Mouse (Mus musculus): ENCODE measurements around the gene Cdcp1. TPM values are rescaled to one million over a fixed set of nuclear protein-coding genes. Genes with fewer than 3 reads are reported as not detected.
A peak's percentile ranks its signal among the peaks of the same experiment; 100 is the strongest.

The Cdcp1 gene
- polyA plus RNA-seq, 1 experiment from 2014 or later = 9.7 TPM

DNA sequence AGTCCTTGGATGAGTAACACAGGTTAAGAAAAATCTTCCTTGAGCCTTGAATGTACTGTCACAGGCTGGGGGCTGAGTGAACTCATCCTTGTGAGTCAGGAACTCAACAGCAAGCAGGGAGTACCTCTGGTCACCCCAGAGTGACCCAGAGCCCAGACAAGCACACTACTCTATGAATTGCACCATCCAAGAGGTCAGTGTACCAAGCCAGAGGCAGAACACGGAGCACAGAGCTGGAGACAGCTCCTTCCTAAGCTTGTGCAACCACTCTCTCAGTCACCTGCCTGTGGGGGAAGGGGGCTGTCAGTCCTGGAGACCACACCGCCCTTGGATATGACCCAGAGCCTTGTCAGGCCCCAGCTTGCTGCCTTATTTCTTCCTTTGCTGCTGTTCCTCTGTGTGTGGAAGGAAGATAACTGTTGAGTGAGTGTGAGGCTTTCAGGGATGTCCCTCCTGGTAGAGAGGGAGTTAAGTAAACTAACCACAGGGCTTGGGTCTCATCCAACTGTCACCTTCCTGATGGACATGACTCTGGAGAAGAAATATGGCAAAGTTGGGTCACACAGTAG, 9.1 kb upstream of the Cdcp1 start:
- WGBS = 71% methylated on average over 2 of the region's 2 CpGs
- H3K27me3 ChIP-seq (ENCODE audit: insufficient read depth, low read length) = no peaks in the 10 kb centered on the region
- H3K36me3 ChIP-seq (ENCODE audit: insufficient read depth, low read length) = no peaks in the 10 kb centered on the region
- ATAC-seq (ENCODE audit: low FRiP score, low TSS enrichment) = peak; percentile 23; the same call in 1 of the 2 replicates
- no peak overlapping the region for H3K4me3 ChIP-seq (ENCODE audit: low read length)
- no peak overlapping the region for H3K9ac ChIP-seq (replicated peaks; ENCODE audit: low read length)
- H3K9me3 ChIP-seq (ENCODE audit: low read length) = no peaks in the 10 kb centered on the region
- H3K4me1 ChIP-seq (ENCODE audit: insufficient read depth, low read length) = no peaks in the 10 kb centered on the region
- no peak overlapping the region for H3K27ac ChIP-seq (ENCODE audit: low read length)
- no peak overlapping the region for H3K4me2 ChIP-seq (replicated peaks; ENCODE audit: low read depth, low read length)

DNA sequence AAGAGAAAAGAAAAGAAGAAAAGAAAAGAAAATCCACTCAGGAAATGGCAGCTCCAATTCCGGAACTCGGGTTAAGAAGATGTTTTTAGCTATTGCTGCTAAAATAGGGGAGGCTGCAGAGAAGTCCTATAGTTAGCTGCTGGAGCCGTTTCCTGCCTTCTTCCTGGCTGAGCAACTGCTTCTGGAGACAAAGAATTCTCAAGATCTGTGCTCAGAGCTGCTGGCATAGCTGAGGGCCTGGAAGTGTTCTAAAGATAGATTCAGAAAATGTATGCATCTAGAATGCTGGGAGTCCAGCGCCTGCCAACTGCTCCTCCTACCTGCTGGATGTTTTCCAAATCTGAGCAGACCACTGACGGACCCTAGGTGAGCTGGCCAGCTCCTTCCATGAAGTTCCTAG, 4.0 kb upstream of the Cdcp1 start:
- no peaks in the 10 kb centered on the region; the same call in 1 of the 2 replicates for H3K4me1 ChIP-seq (ENCODE audit: insufficient read depth, low read length)
- H3K9ac ChIP-seq (replicated peaks; ENCODE audit: low read length) = no peak overlapping the region
- 50% methylated on average over 5 of the region's 5 CpGs for WGBS
- no peak for ATAC-seq (ENCODE audit: low FRiP score, low TSS enrichment)
- H3K4me2 ChIP-seq (replicated peaks; ENCODE audit: low read depth, low read length) = no peak overlapping the region
- H3K36me3 ChIP-seq (ENCODE audit: insufficient read depth, low read length) = no peaks in the 10 kb centered on the region
- H3K9me3 ChIP-seq (ENCODE audit: low read length) = no peaks in the 10 kb centered on the region
- H3K27me3 ChIP-seq (ENCODE audit: insufficient read depth, low read length) = 0 out of 2 replicates have a peak, but pooled peaks cover 12% of the 10 kb centered on the region
- H3K27ac ChIP-seq (ENCODE audit: low read length) = 0 out of 2 replicates have a peak overlapping the region, but pooled peaks have one; percentile 31
- H3K4me3 ChIP-seq (ENCODE audit: low read length) = no peak overlapping the region

DNA sequence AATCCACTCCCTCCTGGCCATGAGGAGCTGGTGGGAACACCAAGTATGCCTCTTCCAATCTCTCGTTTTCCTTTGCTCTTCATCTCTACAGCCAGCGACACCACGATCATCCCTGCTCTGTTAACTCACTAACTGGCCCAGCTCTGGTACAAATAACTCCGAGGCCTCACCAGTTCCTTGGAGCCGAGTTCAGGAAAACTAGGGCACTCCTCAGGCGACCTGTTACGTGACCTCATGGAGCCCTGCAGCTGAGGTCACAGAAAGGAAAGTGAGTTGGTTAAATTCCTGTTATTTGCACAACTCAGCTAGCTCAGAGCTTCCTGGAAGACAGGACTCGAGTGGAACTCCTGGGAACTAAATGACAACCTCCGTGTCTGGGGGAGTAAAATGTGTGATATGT, 2.5 kb downstream of the Cdcp1 start:
- H3K4me3 ChIP-seq (ENCODE audit: low read length) = no peak overlapping the region
- 62% methylated on average over 9 of the region's 9 CpGs for WGBS

DNA sequence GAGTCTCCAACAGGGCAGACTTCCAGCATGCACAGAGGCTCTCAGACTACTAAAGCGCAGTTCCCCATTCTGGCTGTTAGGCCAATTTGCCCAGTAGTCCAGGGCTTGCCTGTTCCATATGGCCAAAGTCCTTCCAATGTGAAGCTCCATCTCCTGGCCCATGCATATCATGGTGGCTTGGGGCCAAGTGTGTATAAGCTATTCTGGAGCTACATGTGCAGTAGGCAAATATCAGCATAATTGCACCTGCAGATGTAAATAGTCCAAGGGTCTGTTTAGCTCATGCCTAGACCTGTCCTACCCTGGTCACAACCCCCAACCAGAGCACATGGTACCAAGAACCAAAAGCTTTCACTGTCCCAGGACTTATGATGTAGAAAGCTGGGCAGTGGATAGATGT, 7.9 kb downstream of the Cdcp1 start:
- no peaks in the 10 kb centered on the region for H3K9me3 ChIP-seq (ENCODE audit: low read length)
- no peaks in the 10 kb centered on the region for H3K36me3 ChIP-seq (ENCODE audit: insufficient read depth, low read length)
- H3K4me2 ChIP-seq (replicated peaks; ENCODE audit: low read depth, low read length) = no peak overlapping the region
- ATAC-seq (ENCODE audit: low FRiP score, low TSS enrichment) = no peak
- H3K27me3 ChIP-seq (ENCODE audit: insufficient read depth, low read length) = no peaks in the 10 kb centered on the region
- WGBS = 100% methylated on average over 1 of the region's 1 CpGs
- no peaks in the 10 kb centered on the region for H3K4me1 ChIP-seq (ENCODE audit: insufficient read depth, low read length)
- H3K4me3 ChIP-seq (ENCODE audit: low read length) = no peak overlapping the region
- no peak overlapping the region for H3K27ac ChIP-seq (ENCODE audit: low read length)
- no peak overlapping the region for H3K9ac ChIP-seq (replicated peaks; ENCODE audit: low read length)

More for the DNA sequence above, 2.5 kb downstream of the Cdcp1 start:
- H3K27me3 ChIP-seq (ENCODE audit: insufficient read depth, low read length) = 0 out of 2 replicates have a peak, but pooled peaks cover 12% of the 10 kb centered on the region
- ATAC-seq (ENCODE audit: low FRiP score, low TSS enrichment) = no peak
- no peaks in the 10 kb centered on the region for H3K9me3 ChIP-seq (ENCODE audit: low read length)
- H3K36me3 ChIP-seq (ENCODE audit: insufficient read depth, low read length) = no peaks in the 10 kb centered on the region
- H3K27ac ChIP-seq (ENCODE audit: low read length) = no peak overlapping the region
- no peak overlapping the region for H3K9ac ChIP-seq (replicated peaks; ENCODE audit: low read length)
- no peak overlapping the region for H3K4me2 ChIP-seq (replicated peaks; ENCODE audit: low read depth, low read length)
- no peaks in the 10 kb centered on the region; the same call in 1 of the 2 replicates for H3K4me1 ChIP-seq (ENCODE audit: insufficient read depth, low read length)

DNA sequence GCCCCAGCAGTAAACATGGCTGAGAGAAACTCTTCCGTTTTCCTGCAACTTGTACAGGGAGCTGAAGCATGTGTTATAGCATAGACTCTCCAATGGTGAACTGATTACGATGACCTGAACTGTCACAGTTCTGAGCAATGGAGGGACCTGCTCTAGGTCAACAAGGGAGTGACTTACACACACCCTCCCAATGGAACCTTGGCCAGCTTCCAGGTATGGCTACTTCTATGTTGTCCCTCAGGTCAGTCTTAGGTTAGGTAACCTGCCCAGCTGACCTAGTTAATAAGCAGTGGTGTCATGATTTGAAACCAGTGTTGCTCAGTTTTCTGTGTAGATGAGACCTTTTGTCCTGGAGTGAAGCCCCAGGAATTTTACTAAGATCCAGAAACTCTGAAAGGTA, 8.9 kb downstream of the Cdcp1 start:
- Histone ChIP-seq H3K27me3 (ENCODE audit: insufficient read depth, low read length) (no peaks in the 10 kb centered on the region), H3K9me3 (ENCODE audit: low read length) (no peaks in the 10 kb centered on the region), H3K36me3 (ENCODE audit: insufficient read depth, low read length) (no peaks in the 10 kb centered on the region), H3K27ac (ENCODE audit: low read length) (no peak overlapping the region), H3K4me3 (ENCODE audit: low read length) (no peak overlapping the region), H3K4me1 (ENCODE audit: insufficient read depth, low read length) (no peaks in the 10 kb centered on the region), H3K9ac (replicated peaks; ENCODE audit: low read length) (no peak overlapping the region), H3K4me2 (replicated peaks; ENCODE audit: low read depth, low read length) (no peak overlapping the region)
- WGBS = 69% methylated on average over 2 of the region's 2 CpGs
- ATAC-seq (ENCODE audit: low FRiP score, low TSS enrichment) = no peak

DNA sequence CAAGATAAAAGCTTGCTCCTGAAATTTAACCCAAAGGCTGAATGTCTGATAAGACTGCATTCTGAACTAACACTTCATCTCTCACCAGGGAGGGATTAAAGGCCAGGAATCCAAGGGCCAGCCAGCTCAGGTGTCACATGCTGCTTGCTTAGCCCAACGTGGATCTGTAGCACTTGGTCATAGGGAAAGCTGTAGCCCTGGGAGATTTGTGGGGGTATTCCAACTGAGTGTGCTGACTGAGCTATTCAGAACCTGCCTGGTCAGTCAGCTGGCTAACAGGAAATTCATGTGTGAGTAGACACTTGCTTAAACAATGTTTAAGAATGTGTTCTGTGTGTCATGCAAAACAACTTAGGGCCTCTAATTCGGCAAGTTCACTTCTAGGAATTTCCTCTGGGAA, 9.3 kb downstream of the Cdcp1 start:
- Histone ChIP-seq H3K9me3 (ENCODE audit: low read length) (no peaks in the 10 kb centered on the region), H3K27ac (ENCODE audit: low read length) (no peak overlapping the region), H3K4me1 (ENCODE audit: insufficient read depth, low read length) (no peaks in the 10 kb centered on the region), H3K4me2 (replicated peaks; ENCODE audit: low read depth, low read length) (no peak overlapping the region), H3K9ac (replicated peaks; ENCODE audit: low read length) (no peak overlapping the region), H3K4me3 (ENCODE audit: low read length) (no peak overlapping the region), H3K27me3 (ENCODE audit: insufficient read depth, low read length) (no peaks in the 10 kb centered on the region), H3K36me3 (ENCODE audit: insufficient read depth, low read length) (no peaks in the 10 kb centered on the region)
- ATAC-seq (ENCODE audit: low FRiP score, low TSS enrichment) = no peak
- WGBS = 31% methylated on average over 2 of the region's 2 CpGs

DNA sequence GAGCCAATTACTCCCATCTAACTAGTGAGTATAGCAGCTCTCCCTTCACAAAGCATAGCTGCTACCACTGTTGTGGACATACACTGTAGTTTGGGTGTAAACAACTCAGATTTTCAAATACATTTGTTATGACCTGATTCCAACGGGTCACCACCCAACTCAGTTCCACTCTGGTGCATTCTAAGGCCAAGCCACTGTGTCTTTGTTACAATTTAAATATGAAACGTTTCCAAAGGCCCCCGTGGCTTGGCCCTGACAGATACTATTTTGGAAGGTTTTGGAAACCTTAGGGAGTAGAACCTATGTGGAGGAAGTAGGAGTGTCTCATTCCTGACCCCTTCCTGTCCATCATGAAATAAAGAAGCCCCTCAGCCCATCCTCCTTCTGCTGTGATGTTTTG, 15.7 kb downstream of the Cdcp1 start:
- no peak overlapping the region for H3K4me3 ChIP-seq (ENCODE audit: low read length)
- no peak overlapping the region for H3K4me2 ChIP-seq (replicated peaks; ENCODE audit: low read depth, low read length)
- H3K9ac ChIP-seq (replicated peaks; ENCODE audit: low read length) = no peak overlapping the region
- 53% methylated on average over 3 of the region's 3 CpGs for WGBS
- no peaks in the 10 kb centered on the region for H3K27me3 ChIP-seq (ENCODE audit: insufficient read depth, low read length)
- no peaks in the 10 kb centered on the region for H3K4me1 ChIP-seq (ENCODE audit: insufficient read depth, low read length)
- H3K27ac ChIP-seq (ENCODE audit: low read length) = no peak overlapping the region
- peaks cover 4% of the 10 kb centered on the region; the same call in 1 of the 2 replicates for H3K9me3 ChIP-seq (ENCODE audit: low read length)
- no peaks in the 10 kb centered on the region for H3K36me3 ChIP-seq (ENCODE audit: insufficient read depth, low read length)
- no peak for ATAC-seq (ENCODE audit: low FRiP score, low TSS enrichment)

DNA sequence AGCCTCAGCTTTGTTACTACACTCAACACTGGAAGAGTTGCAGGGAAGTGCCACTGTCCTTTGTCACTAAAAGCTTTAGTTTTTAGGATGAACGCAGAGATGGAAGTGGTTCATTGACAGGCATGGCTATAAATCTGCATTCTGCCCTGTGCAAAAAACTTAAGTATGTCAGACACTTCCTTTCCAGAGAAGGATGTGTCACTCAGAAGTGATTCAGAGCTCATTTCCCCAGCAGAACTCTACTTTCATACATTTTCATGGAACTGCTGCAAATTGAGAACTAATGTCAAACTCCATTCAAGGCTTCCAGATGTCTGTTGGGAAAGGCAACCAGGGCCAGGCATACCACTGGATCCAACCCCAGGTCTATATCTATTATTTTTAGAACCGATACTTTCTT, 27.6 kb downstream of the Cdcp1 start:
- H3K9me3 ChIP-seq (ENCODE audit: low read length) = no peaks in the 10 kb centered on the region
- no peak overlapping the region for H3K4me2 ChIP-seq (replicated peaks; ENCODE audit: low read depth, low read length)
- no peak for ATAC-seq (ENCODE audit: low FRiP score, low TSS enrichment)
- no peak overlapping the region for H3K9ac ChIP-seq (replicated peaks; ENCODE audit: low read length)
- 73% methylated on average over 2 of the region's 2 CpGs for WGBS
- no peak overlapping the region for H3K27ac ChIP-seq (ENCODE audit: low read length)
- no peaks in the 10 kb centered on the region for H3K27me3 ChIP-seq (ENCODE audit: insufficient read depth, low read length)
- H3K4me1 ChIP-seq (ENCODE audit: insufficient read depth, low read length) = no peaks in the 10 kb centered on the region
- H3K36me3 ChIP-seq (ENCODE audit: insufficient read depth, low read length) = peaks cover 3% of the 10 kb centered on the region; the same call in 1 of the 2 replicates
- H3K4me3 ChIP-seq (ENCODE audit: low read length) = no peak overlapping the region

DNA sequence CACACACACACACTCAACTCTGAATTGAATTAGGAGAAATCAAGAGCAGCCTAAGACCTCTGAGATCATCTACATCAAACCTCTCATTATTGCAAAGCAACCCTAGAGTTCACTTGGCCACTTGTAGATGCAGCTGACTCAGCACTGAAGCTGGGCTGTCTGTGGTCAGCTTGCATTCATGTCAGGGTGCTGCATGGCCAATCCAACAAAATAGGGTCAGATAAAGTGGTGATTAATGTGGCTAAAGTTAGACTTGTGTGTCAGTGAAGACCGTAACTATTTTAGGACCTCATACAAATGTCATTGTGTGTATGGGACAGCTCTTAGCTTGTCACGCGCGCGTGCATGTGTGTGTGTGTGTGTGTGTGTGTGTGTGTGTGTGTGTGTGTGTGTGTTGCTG, 28.2 kb downstream of the Cdcp1 start:
- Histone ChIP-seq H3K9ac (replicated peaks; ENCODE audit: low read length) (no peak overlapping the region), H3K27me3 (ENCODE audit: insufficient read depth, low read length) (no peaks in the 10 kb centered on the region), H3K4me1 (ENCODE audit: insufficient read depth, low read length) (no peaks in the 10 kb centered on the region), H3K36me3 (ENCODE audit: insufficient read depth, low read length) (peaks cover 3% of the 10 kb centered on the region; the same call in 1 of the 2 replicates), H3K4me2 (replicated peaks; ENCODE audit: low read depth, low read length) (no peak overlapping the region), H3K27ac (ENCODE audit: low read length) (no peak overlapping the region), H3K4me3 (ENCODE audit: low read length) (no peak overlapping the region), H3K9me3 (ENCODE audit: low read length) (no peaks in the 10 kb centered on the region)
- ATAC-seq (ENCODE audit: low FRiP score, low TSS enrichment) = no peak
- WGBS = 89% methylated on average over 5 of the region's 5 CpGs

DNA sequence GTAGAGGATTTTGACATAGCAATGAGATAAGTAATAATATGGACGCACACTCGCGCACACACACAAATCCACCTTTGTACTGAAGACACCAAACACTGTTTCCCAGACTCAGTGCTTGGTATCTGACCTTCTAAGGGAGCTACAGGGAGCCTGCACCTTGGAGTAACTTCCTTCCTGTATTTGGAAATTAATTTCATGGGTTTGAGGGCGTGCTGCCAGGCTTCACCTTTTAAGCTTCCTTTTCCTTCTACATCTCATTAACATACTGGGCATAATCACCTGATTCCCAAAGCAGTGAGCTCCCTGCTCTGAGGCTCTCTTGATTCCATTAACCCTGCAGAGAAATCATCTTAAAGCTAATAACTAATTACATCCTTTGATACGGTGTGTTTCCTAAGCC, 29.7 kb downstream of the Cdcp1 start:
- no peak overlapping the region for H3K27ac ChIP-seq (ENCODE audit: low read length)
- H3K36me3 ChIP-seq (ENCODE audit: insufficient read depth, low read length) = peaks cover 3% of the 10 kb centered on the region; the same call in 1 of the 2 replicates
- H3K9me3 ChIP-seq (ENCODE audit: low read length) = no peaks in the 10 kb centered on the region
- no peaks in the 10 kb centered on the region for H3K27me3 ChIP-seq (ENCODE audit: insufficient read depth, low read length)
- no peak for ATAC-seq (ENCODE audit: low FRiP score, low TSS enrichment)
- H3K9ac ChIP-seq (replicated peaks; ENCODE audit: low read length) = no peak overlapping the region
- 80% methylated on average over 5 of the region's 5 CpGs for WGBS
- H3K4me3 ChIP-seq (ENCODE audit: low read length) = no peak overlapping the region
- no peak overlapping the region for H3K4me2 ChIP-seq (replicated peaks; ENCODE audit: low read depth, low read length)
- H3K4me1 ChIP-seq (ENCODE audit: insufficient read depth, low read length) = no peaks in the 10 kb centered on the region
